Mouse (Mus musculus): ENCODE results near the gene 4930469K13Rik.

- TF ChIP-seq CTCF (IDR thresholded peaks at IDR 0.05; ENCODE audit: control insufficient read depth, insufficient read depth, insufficient replicate concordance, low read depth, low read length) (no peak), POLR2A (IDR thresholded peaks at IDR 0.05; ENCODE audit: control insufficient read depth, low read depth, low read length) (no peak)
These were observed 141.7 kb downstream of the 4930469K13Rik start for GRCm38 (mm10) chr11:33956623-33957022.
